Mouse (Mus musculus) layer of hippocampus, postnatal 25 days (tissue): Measurements from ENCODE around the gene Pkp1. TPM values are rescaled to one million over a fixed set of nuclear protein-coding genes. Genes with fewer than 3 reads are reported as not detected.

ENCODE experiments used
- DNase-seq, 2 experiments: peaks; one replicate each; pipeline ENCODE4 v3.0.0; 2022; ENCODE audit warnings: mixed read lengths in 2 of 2, low spot score in 1 of 2; ENCODE audit errors: extremely low spot score in 1 of 2
- total RNA-seq, 2 experiments: library from RNA; stranded (reverse); gene quantifications; 2 replicates each; pipeline ENCODE4 v1.2.3; 2021

Pkp1 gene
- total RNA-seq, 2 experiments from 2014 or later = not detected

DNA sequence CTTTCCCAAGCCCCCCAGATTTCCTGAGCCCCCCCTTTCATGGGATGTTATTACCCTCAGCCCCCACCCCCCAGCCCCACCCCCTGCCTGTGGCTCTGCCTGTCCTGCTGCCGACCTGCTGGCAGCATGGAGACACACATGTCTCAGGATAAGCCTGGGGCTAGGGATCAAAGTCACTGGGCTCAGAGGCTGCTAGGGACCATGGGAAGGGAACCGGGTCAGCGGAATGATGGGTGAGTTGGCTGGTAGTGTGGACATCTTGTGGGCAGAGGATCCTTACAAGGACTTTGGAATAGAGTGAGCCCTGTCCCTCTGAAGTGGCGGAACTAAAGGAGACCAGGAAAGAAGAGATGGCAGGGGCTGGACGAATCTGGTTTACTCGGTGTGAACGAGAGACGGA lies 84.0 kb downstream of the Pkp1 start:
- DNase-seq = no peak

DNA sequence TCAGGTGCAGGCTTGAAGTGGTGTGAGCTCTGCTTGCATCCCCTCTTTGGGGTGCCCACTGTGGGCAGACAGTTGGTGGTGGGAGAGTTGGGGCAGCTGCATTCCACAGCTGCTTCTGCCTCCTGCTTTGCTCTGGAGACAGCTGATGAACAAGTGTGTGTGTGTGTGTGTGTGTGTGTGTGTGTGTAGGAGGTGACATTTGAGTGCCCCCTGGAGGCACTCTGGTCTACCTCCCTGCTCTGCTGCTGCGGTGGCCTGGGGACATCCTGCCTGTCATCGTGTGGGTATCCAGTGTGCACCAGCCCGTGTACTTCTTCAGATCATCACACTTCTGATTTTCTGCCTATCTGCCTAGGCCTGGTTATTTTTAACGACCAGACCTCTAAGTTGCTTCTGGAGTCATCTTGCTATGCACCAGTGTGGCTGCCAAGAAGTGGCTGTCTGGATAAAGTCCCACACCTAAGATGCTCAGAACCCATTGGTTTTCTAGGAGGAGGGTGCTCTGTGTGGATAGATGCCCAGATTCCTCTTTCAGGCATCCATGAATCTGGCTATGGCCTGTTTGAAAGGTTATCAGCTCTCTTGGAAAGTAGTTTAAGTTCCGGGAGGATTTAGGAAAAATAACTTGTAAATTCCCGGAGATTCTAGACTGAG lies 84.7 kb downstream of the Pkp1 start:
- DNase-seq = no peak

GRCm38 (mm10) chr1:135828918-135829317 lies 90.1 kb downstream of the Pkp1 start:
- DNase-seq = peak in 1 of 2 experiments; percentile 49

GRCm38 (mm10) chr1:135821780-135822179 lies 97.2 kb downstream of the Pkp1 start:
- no peak for DNase-seq

Other genes starting within 250 kb of the Pkp1 start
- gene Csrp1, start 199.1 kb downstream of the Pkp1 start, total RNA-seq = 100 to 1,000 TPM; 197 to 219 TPM
- 10 to 100 TPM; 17.2 to 22.7 TPM for gene Phlda3, start 153.1 kb downstream of the Pkp1 start, total RNA-seq
- 1 to 10 TPM; 4.1 to 5.9 TPM for gene Tnni1, start 139.8 kb downstream of the Pkp1 start, total RNA-seq
- 1 to 10 TPM; 1.3 to 2.0 TPM for gene Lad1, start 100.6 kb downstream of the Pkp1 start, total RNA-seq
- 1 to 10 TPM; 1.3 to 1.6 TPM for gene Tnnt2, start 82.9 kb downstream of the Pkp1 start, total RNA-seq
- under 1 TPM; 0.23 to 0.25 TPM for gene Igfn1, start 87.1 kb upstream of the Pkp1 start, total RNA-seq
- gene Tmem9, start 88.9 kb upstream of the Pkp1 start, total RNA-seq = 10 to 100 TPM; 66.8 to 80.8 TPM
- gene Ascl5, start 131.6 kb upstream of the Pkp1 start, total RNA-seq = not detected
- gene Cacna1s, start 133.5 kb upstream of the Pkp1 start, total RNA-seq = under 1 TPM; 0.44 to 0.45 TPM
- gene Kif21b, start 212.2 kb upstream of the Pkp1 start, total RNA-seq = 10 to 100 TPM; 35.0 to 54.8 TPM